Mouse (Mus musculus): ENCODE results near the gene A130010J15Rik.
A peak's percentile ranks its signal among the peaks of the same experiment; 100 is the strongest.

A130010J15Rik gene

DNA sequence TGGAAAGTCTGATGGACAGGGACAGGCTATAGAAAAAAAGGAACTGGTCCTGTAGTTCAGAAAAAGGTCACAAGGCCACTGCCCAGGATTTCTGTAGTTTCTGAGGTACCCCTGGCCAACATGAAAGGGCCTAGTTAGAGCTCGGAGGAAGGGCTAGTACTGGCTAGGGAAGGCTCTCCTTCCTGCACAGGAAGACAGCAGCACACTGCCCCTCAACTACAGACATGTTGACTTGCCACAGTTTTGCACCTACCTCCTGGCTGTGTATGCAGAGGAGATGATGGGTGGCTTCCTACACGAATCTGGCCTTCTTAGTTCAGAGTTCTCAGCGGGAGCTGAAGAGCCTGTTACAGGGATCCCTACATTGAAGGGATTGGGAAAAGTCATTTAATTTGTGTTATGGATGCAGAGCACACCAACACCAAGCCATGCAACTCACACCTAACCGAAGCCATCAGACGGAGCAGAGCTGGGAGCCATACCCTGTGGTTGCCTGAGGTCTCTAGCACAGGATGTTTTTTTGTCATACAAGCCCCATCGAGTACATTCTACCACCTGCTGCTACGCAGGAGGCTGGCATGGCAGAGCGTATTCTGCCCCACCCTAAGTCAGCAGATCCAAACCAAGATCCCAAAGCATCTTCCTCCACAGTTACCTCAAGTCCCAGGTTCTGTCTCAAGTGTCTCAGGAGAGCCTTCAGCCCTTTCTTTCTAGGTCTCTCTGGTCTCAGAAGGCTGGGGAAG lies 33.0 kb downstream of the A130010J15Rik start:
- DNase-seq = no peak

- no peak for DNase-seq
These were observed 33.5 kb downstream of the A130010J15Rik start, which contains the start of gene Traf3ip3 for GRCm38 (mm10) chr1:193201383-193201778. Gene Traf3ip3, minus strand, starts transcription at chr1:193201703.

DNA sequence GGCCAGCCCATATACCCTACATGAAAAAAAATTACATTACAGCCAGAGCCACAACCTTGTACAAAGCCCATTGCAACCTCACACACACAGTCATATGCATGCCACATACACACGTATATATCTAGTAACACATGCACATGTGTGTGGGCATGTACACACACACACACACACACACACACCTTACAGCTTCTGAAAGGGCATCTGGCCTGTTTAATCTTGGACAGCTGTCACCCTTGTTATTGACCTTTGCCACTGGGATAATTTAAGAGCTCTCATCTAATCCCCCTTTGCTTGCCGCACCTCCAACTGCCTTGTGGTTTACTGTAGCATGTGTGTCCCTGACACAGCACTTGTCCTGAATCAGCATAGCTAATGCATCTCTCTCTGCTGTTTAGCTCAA lies 36.0 kb downstream of the A130010J15Rik start:
- DNase-seq = no peak

- DNase-seq = peak in 1 of 2 experiments; percentile 28
These were observed 37.6 kb downstream of the A130010J15Rik start for GRCm38 (mm10) chr1:193205431-193205830.

DNA sequence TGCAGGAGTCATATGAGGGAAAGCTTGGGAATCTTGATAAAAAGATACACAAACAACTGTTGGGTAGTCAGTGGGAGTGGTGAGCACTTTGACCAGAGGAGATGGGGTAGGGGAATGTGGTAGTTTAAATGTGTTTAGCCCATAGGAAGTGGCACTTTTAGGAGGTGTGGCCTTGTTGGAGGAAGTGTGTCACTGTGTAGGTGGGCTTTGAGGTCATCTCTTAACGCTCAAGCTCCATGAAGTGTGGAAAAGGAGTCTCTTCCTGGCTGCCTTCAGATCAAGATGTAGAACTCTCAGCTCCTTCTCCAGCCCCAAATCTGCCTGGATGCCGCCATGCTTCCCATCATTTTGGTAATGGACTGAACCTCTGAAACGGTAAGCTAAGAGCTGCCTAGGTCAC lies 39.7 kb downstream of the A130010J15Rik start, which contains the start of gene Lamb3:
Gene Lamb3, plus strand, starts transcription at position 197 of the 400 bp plus-strand sequence.
- no peak for DNase-seq

GRCm38 (mm10) chr1:193208178-193208577 lies 40.3 kb downstream of the A130010J15Rik start:
- peak; percentile 61 to 79 for DNase-seq

DNA sequence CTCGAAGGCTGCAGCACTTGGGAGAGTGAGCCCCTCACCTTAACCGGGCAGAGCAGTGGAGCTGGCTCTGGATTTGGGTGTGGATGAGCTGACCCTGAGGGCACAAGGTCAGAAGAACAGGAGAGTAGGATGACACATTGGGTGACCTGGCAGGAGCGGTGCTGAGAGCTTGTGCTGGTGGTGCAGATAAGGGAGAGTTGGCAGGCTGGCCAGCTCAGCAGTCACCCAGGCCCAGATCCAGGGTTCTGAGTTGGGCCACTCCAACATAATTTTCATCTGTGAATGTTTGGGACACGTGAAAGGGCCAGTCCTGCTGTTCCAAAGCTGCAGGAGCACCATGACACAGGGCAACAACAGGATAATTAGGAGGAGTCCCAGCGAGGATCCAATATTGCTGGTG lies 43.5 kb downstream of the A130010J15Rik start:
- DNase-seq = no peak

DNA sequence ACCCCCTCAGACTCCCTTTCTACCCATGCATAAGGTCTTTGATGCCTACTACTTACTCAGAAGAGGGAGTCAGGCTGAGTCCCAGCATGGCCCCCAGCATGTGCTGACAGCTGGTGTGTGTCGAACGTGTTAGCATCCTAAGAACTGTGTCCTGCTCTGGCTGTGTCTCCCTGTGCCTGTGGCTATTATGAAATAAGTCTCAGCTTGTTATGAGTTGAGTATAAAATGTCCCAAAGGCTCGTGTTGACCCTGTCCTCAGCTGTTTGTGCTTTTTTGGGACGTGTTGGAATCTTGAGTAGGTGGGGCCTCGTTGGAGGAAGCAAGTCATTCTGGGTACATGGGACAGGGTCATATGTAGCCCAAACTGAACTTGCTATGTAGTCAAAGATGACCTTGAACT lies 46.2 kb downstream of the A130010J15Rik start:
- no peak for DNase-seq

GRCm38 (mm10) chr1:193216000-193216399 lies 48.2 kb downstream of the A130010J15Rik start:
- no peak for DNase-seq

- DNase-seq = no peak
These were observed 52.6 kb downstream of the A130010J15Rik start for GRCm38 (mm10) chr1:193220408-193220807.

DNA sequence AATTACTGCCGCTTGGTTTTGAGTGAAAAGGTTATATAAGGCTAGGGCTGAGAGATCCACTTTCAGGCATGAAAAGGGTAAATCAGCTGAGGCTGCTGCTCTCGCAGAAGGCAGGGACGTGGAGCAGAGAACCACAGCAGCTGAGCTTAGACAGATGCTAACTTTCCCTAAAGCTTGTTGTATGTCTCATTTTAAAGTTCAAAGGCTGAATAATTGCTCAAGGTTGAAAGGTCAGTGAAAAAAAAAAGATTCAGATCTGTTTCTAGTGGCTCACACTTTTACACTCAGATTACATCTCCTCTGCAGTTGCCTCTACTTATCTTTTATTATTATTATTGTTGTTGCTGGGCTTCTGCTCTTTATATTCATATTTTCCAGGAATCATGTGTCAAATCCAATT lies 57.7 kb downstream of the A130010J15Rik start:
- DNase-seq = no peak

- DNase-seq = no peak
These were observed 58.3 kb downstream of the A130010J15Rik start for GRCm38 (mm10) chr1:193226114-193226513.

GRCm38 (mm10) chr1:193226724-193227522 lies 59.1 kb downstream of the A130010J15Rik start:
- no peak for DNase-seq
